Mouse (Mus musculus): ENCODE results near the gene Ttpal.

Ttpal gene

DNA sequence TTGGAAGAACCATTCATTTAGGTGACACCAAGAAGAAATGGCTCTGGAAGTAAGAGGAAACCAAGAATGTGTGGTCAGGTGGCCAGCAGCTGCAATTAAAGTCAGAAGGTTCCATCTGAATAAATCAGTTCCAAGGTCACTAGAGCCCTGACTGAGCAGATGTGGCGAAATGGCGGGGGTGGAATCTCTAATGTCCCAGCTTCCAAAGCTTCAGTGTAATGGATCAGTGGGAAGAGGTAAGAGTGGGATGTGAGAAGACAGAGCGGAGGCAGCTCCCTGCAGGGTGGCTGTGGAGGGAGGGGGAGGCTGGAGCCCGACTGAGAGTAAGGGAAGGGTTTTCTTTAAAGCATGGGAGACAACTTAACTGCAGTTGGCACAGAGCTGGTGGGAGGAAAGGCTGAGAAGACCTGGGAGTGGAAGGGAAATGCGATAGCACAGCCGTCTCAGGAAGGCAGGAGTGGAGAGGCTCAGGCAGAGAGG lies 59.3 kb downstream of the Ttpal start:
- no peak for DNase-seq (ENCODE audit: low spot score)

DNA sequence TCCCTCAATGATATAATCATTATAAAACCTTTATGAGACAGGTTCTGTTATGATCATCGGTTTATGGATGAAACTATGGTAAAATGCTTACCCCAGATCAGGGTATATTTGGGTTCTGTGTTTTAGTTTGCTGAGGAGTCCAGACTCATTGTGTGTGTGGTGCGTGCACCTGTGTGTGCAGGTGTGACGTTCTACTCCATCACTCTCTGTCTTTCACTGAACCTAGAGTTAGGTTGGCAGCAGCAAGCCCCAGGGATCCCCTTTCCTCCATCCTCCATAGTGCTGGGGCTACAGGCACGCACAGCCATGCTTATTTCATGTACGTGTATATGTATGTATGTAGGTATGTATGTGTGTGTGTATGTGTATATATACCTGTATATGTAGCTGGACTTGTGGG lies 60.0 kb downstream of the Ttpal start:
- no peak for DNase-seq (ENCODE audit: low spot score)

DNA sequence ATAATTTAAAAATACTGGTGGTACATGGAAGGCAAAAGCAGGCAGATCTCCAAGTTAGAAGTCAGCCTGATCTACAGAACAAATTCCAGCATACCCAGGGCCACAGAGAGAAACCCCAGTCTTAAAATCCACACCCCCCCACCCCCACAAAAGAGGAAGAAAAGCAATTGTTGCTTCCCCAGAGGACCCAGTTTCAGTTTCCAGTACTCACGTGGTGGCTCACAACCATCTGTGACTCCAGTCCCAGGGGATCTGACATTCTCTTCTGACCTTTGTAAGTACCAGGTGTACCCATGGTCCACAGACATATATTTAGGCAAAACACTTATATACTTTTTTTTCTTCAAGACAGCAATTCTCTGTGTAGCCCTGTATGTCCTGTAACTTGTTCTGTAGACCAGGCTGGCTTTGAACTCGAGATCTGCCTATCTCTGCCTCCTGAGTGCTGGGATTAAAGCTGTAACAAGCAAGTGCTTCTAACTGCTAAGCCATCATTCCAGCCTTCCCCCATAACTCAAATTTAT lies 60.6 kb downstream of the Ttpal start:
- no peak for DNase-seq (ENCODE audit: low spot score)

DNA sequence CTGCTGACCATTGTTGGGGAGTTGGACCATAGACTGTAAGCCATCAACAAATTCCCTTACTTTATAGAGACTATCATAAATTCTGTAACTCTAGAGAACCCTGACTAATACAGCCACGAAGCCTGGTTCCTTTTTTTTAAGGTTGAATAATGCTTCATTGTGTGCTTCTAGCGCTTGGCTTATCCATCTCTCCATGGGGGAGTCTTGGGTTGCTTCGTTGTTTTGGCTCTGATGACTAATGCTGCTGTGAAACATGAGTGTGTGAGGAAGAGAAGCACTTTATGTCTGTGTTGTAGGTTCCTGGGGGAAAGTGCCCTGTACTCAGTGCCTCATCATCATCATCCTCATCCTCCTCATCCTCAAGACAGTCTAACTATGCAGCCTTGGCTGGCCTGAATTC lies 61.8 kb downstream of the Ttpal start:
- DNase-seq (ENCODE audit: low spot score) = no peak

DNA sequence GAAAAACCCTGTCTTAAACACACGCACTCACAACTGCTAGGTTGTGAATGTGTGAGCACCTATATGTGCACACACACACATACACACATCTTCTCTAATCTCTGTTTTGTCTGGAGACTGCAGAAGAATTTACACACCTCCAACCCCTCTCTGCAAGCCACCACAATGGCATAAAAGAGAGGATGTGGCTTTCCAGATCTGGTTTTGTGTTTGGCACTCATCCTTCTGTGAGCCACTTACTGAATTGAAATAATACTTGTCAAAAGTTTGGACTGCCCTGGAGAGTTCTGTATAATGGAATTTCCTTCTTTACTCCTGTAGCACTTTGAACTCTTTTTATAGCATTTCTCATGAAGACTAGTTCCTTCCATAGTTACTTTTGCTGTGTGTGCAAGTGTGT lies 64.9 kb downstream of the Ttpal start:
- no peak for DNase-seq (ENCODE audit: low spot score)
